Mouse (Mus musculus): ENCODE measurements at regions not wholly inside any gene's neighbourhood (a gene's known extent, or its start where the extent isn't known, plus 50 kb on each side); places are given as distances from the start of the nearest gene placed in this dataset.

- Histone ChIP-seq H3K4me1 (replicated peaks; ENCODE audit: control insufficient read depth in 2 of 2, insufficient read depth in 2 of 2, low read length in 1 of 2) (no peaks in the 10 kb centered on the region; a peak in 1 of 4 replicates), H3K36me3 (replicated peaks; ENCODE audit: control insufficient read depth, insufficient read depth, low read depth) (no peaks in the 10 kb centered on the region), H3K27ac (no peak overlapping the region), H3K27me3 (ENCODE audit: control insufficient read depth, insufficient read depth, low read length) (no peaks in the 10 kb centered on the region), H3K9me3 (ENCODE audit: control insufficient read depth, low read length) (no peaks in the 10 kb centered on the region), H3K4me3 (ENCODE audit: insufficient read depth in 1 of 2, low read depth in 2 of 2, low read length in 2 of 2) (no peak overlapping the region), H3K4me2 (ENCODE audit: low read depth) (no peak overlapping the region), H3K9ac (replicated peaks) (no peak overlapping the region)
- ATAC-seq (ENCODE audit: insufficient read depth) (no peak), DNase-seq (ENCODE audit: low read depth in 3 of 3, low spot score in 3 of 3) (no peak)
- 86% methylated on average over 2 of the region's 2 CpGs for WGBS (ENCODE audit: insufficient replicate concordance)
- no peak for TF ChIP-seq EP300 (IDR thresholded peaks at IDR 0.05; ENCODE audit: low read depth)
- TF ChIP-seq CTCF (IDR thresholded peaks at IDR 0.05; ENCODE audit: low read depth), result no peak
These were observed 186.2 kb upstream of the Usp24 start for GRCm38 (mm10) chr4:106129803-106130202.

- Histone ChIP-seq H3K27me3 (ENCODE audit: control insufficient read depth, insufficient read depth, low read length) (no peaks in the 10 kb centered on the region), H3K4me2 (ENCODE audit: low read depth) (no peak overlapping the region), H3K9ac (replicated peaks) (no peak overlapping the region)
These were observed 182.0 kb upstream of the Usp24 start for GRCm38 (mm10) chr4:106133746-106134730.

GRCm38 (mm10) chr4:106142741-106143140 is 173.3 kb upstream of the Usp24 start:
- no peak for TF ChIP-seq CTCF (IDR thresholded peaks at IDR 0.05; ENCODE audit: low read depth)
- TF ChIP-seq EP300 (IDR thresholded peaks at IDR 0.05; ENCODE audit: low read depth), result no peak
- Histone ChIP-seq H3K4me2 (ENCODE audit: low read depth) (no peak overlapping the region), H3K9ac (replicated peaks) (no peak overlapping the region), H3K9me3 (ENCODE audit: control insufficient read depth, low read length) (no peaks in the 10 kb centered on the region), H3K4me3 (ENCODE audit: insufficient read depth in 1 of 2, low read depth in 2 of 2, low read length in 2 of 2) (no peak overlapping the region), H3K27ac (no peak overlapping the region), H3K4me1 (replicated peaks; ENCODE audit: control insufficient read depth in 2 of 2, insufficient read depth in 2 of 2, low read length in 1 of 2) (no peaks in the 10 kb centered on the region), H3K27me3 (ENCODE audit: control insufficient read depth, insufficient read depth, low read length) (no peaks in the 10 kb centered on the region), H3K36me3 (replicated peaks; ENCODE audit: control insufficient read depth, insufficient read depth, low read depth) (no peaks in the 10 kb centered on the region)
- WGBS (ENCODE audit: insufficient replicate concordance), result 65% methylated on average over 4 of the region's 4 CpGs
- DNase-seq (ENCODE audit: low read depth in 3 of 3, low spot score in 3 of 3) (no peak), ATAC-seq (ENCODE audit: insufficient read depth) (no peak)

More at GRCm38 (mm10) chr4:106133746-106134730, 182.0 kb upstream of the Usp24 start:
- no peak for DNase-seq (ENCODE audit: low read depth in 3 of 3, low spot score in 3 of 3)
- TF ChIP-seq EP300 (IDR thresholded peaks at IDR 0.05; ENCODE audit: low read depth), result no peak
- no peak for TF ChIP-seq CTCF (IDR thresholded peaks at IDR 0.05; ENCODE audit: low read depth)
- Histone ChIP-seq H3K9me3 (ENCODE audit: control insufficient read depth, low read length) (no peaks in the 10 kb centered on the region), H3K4me3 (ENCODE audit: insufficient read depth in 1 of 2, low read depth in 2 of 2, low read length in 2 of 2) (no peak overlapping the region), H3K27ac (no peak overlapping the region), H3K36me3 (replicated peaks; ENCODE audit: control insufficient read depth, insufficient read depth, low read depth) (no peaks in the 10 kb centered on the region), H3K4me1 (replicated peaks; ENCODE audit: control insufficient read depth in 2 of 2, insufficient read depth in 2 of 2, low read length in 1 of 2) (no peaks in the 10 kb centered on the region; a peak in 1 of 4 replicates)
- 51% methylated on average over 10 of the region's 10 CpGs for WGBS (ENCODE audit: insufficient replicate concordance)
- no peak for ATAC-seq (ENCODE audit: insufficient read depth)

GRCm38 (mm10) chr4:106144351-106145116 is 171.5 kb upstream of the Usp24 start:
- ATAC-seq (ENCODE audit: insufficient read depth) (no peak), DNase-seq (ENCODE audit: low read depth in 3 of 3, low spot score in 3 of 3) (no peak)
- WGBS (ENCODE audit: insufficient replicate concordance), result 50% methylated on average over 7 of the region's 7 CpGs

More at GRCm38 (mm10) chr4:106144351-106145116, 171.5 kb upstream of the Usp24 start:
- Histone ChIP-seq H3K27ac (no peak overlapping the region), H3K9ac (replicated peaks) (no peak overlapping the region), H3K4me3 (ENCODE audit: insufficient read depth in 1 of 2, low read depth in 2 of 2, low read length in 2 of 2) (no peak overlapping the region), H3K27me3 (ENCODE audit: control insufficient read depth, insufficient read depth, low read length) (no peaks in the 10 kb centered on the region), H3K4me1 (replicated peaks; ENCODE audit: control insufficient read depth in 2 of 2, insufficient read depth in 2 of 2, low read length in 1 of 2) (no peaks in the 10 kb centered on the region), H3K4me2 (ENCODE audit: low read depth) (no peak overlapping the region), H3K9me3 (ENCODE audit: control insufficient read depth, low read length) (no peaks in the 10 kb centered on the region), H3K36me3 (replicated peaks; ENCODE audit: control insufficient read depth, insufficient read depth, low read depth) (no peaks in the 10 kb centered on the region)
- TF ChIP-seq CTCF (IDR thresholded peaks at IDR 0.05; ENCODE audit: low read depth) (no peak), EP300 (IDR thresholded peaks at IDR 0.05; ENCODE audit: low read depth) (no peak)

Data from liver, embryonic 14.5 days (tissue).